Mouse (Mus musculus) ES-E14 (cell line): ENCODE results near the gene Luc7l3.

ENCODE experiments used
- CHD2 ChIP-seq: IDR thresholded peaks from 2 replicates; pipeline ENCODE4 v1.6.1; 2014; ENCODE audit warnings: mild to moderate bottlenecking, low read depth, low read length, inconsistent platforms
- ZC3H11A ChIP-seq: IDR thresholded peaks from 2 replicates; pipeline ENCODE4 v1.6.1; 2012; ENCODE audit warnings: low read depth, mild to moderate bottlenecking, inconsistent platforms, low read length, borderline replicate concordance

DNA sequence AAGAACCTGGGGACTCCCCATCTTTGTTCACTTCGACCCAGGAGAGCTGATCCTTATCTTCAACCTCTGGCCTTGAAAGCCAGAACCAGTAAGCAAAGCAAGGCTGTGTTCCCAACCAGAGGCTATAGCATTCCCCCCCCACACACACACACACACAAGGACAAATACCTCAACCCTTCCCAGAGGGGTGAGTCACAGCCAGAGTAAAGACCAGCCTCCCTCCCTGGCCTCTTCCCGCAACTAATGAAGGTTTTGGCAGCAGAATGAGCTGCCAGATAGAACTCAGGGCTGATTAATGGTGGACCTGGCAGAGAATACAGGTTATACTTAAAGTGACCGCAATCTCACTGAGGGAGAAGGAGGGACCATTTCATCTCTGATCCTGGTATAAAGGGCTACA is 24.8 kb upstream of the Luc7l3 start:
- TF ChIP-seq CHD2, result no peak
- no peak for TF ChIP-seq ZC3H11A
